Mouse (Mus musculus) spleen, postnatal 10 days (tissue): ENCODE data around the gene Tulp1.
"Not testable (repeated sequence)": the region's sequence is repeated elsewhere in the genome, so short reads cannot be mapped to it uniquely, and the experiment has no call there.

Experiments
- DNase-seq, 2 experiments: peaks; one replicate each; pipeline ENCODE4 v3.0.0; 2021 to 2022; ENCODE audit warnings: low spot score in 2 of 2

Tulp1 gene

GRCm38 (mm10) chr17:28365122-28365521 lies at the start of gene Tulp1:
Gene Tulp1, minus strand, starts transcription at chr17:28365222.
- no peak for DNase-seq

GRCm38 (mm10) chr17:28411381-28411960 lies 46.4 kb upstream of the Tulp1 start:
- no peak for DNase-seq

DNA sequence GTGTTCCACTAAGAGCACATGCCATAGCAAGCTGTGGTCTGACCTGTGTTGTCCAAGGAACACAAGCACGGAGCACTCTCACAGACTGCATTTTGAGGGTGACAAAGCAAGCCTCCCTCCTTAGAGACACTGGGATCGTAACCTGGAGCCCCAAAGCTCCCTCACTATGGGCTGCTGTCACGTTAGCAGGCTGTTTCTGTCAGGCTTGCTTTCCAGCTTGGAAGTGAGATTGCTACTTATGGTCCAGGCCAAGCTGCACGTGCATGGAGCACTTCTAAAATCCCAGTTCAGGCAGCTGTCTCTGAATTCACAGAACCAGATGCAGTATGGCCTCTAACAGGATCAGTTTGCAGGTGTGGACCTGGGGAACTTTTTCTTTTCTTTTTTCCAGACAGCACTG lies 45.7 kb upstream of the Tulp1 start:
- no peak for DNase-seq

- no peak for DNase-seq
These were observed 43.4 kb upstream of the Tulp1 start for GRCm38 (mm10) chr17:28408251-28408918.

GRCm38 (mm10) chr17:28407418-28408250 lies 42.6 kb upstream of the Tulp1 start:
- DNase-seq = peak; percentile 55 to 82

DNA sequence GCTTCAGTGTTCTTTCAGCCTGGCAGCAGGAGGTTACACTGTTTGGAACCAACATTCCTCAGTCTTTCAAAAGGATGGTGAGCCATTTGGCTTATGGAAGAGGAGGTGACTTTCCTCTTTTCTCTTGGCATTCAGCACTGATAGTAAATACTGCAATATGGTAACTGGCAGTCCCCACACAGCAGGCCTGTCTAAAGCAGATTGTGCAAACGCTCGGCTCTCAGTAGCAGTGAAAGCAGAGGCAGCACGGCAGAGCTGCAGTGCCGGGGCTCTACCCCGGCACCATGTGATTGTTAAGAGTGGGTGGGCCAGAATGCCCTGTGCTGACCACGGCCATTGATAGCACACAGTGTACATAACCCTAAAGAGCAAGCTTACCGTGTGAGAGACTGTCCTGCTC lies 41.4 kb upstream of the Tulp1 start:
- no peak for DNase-seq

DNA sequence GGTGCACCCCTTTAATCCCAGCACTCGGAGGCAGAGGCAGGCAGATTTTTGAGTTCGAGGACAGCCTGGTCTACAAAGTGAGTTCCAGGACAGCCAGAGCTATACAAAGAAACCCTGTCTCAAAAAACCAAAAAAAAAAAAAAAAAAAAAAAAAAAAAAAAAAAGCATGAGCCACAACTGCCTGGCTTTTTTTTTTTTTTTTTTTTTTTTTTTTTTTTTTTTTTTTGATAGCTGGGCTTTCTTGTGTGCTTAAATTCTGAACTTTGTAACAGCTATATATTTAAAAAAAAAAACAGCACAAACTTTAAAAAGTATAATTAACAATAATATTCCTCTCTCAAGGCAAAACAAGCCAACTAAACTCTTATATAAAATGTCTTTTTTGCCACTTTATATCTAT lies 39.7 kb upstream of the Tulp1 start:
- not testable (repeated sequence) for DNase-seq

DNA sequence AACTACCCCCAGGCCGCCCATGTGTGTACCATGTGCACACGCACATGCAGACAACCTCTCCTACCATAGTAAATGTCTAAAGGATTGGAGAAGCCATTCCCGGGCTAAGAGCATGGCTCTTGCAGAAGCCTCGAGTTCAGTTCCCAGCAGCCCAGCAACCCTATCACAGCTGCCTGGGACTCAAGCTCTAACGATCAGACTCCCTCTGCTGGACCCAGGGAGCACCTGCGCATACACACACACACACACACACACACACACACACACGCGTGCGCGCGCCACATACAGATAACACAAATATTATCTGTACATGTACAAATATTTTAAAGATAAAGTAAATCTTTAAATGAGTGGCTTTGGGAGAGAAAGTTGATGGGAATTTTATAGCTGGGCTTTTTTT lies 39.3 kb upstream of the Tulp1 start:
- DNase-seq = no peak

GRCm38 (mm10) chr17:28394994-28395393 lies 30.0 kb upstream of the Tulp1 start:
- DNase-seq = no peak

- DNase-seq = no peak
These were observed 29.2 kb upstream of the Tulp1 start for GRCm38 (mm10) chr17:28394051-28394765.

GRCm38 (mm10) chr17:28391568-28392432 lies 26.8 kb upstream of the Tulp1 start:
- DNase-seq = no peak

DNA sequence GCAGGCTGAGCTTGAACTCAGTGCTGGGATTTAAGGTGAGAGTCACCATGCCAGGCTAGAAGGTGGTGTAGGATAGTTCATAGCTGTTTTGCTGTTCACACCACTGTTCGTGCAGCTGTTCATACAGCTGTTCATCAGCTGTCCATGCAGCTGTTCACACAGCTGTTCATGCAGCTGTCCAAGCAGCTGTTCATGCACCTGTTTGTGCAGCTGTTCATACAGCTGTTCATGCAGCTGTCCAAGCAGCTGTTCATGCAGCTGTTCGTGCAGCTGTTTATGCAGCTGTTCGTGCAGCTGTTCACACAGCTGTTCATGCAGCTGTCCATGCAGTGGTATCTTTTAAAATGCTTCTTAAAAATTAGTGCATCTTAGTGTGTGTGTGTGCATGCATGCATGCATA lies 23.5 kb upstream of the Tulp1 start:
- DNase-seq = no peak

DNA sequence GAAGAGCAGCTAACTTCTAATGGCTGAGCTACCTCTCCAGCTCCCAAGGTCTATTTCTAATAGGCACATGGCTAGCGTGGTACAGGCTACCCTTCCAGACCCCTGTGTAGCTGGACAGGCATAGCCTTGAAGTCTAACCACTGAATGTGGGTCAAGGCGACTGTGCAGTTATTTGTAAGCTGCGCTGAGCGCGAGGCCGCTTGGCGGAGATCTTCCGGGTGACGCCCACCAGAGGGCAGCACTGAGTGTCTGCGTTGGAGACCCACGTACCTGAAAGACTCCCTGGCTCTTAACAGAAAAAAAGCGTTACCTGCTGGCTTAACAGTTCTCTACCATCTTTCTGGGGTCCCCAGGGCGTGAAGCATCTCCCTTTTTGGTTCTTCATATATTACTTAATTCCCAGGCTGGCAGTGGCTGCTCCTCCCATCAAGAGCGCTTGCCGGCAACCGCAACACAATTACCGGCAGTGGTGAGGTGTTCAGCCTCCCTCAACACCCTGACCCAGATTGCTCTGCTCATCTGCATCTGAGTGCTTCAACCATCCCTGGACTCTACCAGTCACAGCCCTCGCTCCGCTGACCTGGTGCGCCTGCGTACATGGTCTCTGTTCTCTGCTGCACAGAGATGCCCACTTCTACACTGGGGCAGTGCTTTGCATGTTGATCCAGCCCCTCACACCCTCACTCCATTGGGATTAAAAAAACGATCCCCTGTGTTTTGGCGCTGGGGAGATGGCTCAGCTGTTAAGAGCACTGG lies 21.3 kb upstream of the Tulp1 start:
- peak; percentile 70 to 88 for DNase-seq

DNA sequence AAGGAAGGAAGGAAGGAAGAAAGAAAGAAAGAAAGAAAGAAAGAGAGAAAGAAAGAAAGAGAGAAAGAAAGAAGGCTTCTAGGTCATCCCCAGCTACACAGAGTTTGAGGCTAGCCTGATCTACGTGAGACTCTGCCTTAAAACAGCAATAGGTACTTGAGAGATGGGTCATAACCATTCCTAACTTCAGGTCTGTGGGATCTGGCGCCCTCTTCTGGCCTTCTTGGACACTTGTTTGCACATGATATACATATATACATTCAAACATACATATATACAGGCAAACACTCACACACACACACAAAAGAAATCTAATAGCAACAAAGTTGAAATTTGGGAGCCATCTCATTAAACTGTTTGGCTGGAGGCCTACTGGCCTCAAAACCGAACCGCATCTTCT lies 19.3 kb upstream of the Tulp1 start:
- peak in 1 of 2 experiments; percentile 66 for DNase-seq

- DNase-seq = no peak
These were observed 15.2 kb upstream of the Tulp1 start for GRCm38 (mm10) chr17:28380255-28380654.

DNA sequence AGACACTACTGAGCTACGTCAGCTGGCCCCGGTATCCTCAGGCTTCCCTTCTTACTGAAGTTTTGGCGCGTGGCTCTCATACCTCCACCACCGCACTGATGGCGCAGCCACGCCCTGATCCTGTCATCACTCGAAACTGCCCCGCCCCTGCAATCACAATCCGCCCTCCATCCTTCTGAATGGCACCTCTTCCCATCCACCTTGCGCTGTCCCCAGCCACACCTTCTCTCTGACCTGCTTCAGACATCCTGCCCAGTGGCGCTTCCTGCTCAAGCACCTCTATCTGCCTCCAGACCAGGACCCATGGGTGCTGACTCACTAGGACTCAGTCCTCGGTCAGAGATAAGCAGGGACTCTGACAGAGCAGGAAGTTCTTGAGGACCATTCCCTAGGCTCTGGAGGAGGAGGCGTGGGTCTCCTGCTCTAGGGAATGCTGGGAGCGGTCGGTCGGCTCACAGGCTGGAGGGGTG lies 10.6 kb upstream of the Tulp1 start:
- no peak for DNase-seq

DNA sequence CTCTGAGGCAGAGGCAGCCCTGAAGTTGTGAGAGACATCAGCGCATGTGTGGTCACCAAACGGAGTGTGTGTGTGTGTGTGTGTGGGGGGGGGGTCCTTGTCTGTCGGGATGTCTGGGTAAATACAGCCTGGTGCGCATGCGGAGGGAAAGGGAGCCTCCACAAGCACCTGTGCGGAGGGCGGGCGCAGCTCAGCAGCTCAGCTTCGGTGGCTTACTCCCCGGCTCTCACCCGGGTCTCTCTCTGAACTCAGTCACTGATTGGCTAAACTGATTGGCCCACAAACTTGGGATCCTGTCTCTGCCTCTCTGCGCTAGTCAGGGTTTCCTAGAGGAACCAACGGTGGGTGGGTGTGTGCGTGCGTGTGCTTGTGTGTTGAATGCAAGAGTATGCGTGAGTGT lies 9.5 kb upstream of the Tulp1 start:
- DNase-seq = no peak

DNA sequence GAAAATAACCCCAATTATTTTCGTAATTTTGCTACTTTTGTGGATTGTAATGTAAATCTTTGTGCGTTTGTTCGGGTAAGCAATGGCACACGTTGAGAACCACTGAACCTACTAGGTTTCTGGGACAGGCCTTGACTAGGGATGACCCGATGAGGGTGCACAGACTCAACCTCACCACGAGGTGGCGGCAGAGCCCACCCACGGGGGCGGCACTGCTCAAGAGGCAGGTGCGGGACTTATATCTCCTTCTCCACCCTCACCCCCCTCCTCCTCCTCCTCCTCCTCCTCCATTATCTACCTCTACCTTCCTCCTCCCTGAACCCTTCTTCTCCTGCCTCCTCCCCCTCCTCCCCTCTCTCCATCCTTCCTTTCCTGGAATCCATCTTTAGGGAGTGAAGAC lies 8.8 kb upstream of the Tulp1 start:
- peak; percentile 55 to 80 for DNase-seq

DNA sequence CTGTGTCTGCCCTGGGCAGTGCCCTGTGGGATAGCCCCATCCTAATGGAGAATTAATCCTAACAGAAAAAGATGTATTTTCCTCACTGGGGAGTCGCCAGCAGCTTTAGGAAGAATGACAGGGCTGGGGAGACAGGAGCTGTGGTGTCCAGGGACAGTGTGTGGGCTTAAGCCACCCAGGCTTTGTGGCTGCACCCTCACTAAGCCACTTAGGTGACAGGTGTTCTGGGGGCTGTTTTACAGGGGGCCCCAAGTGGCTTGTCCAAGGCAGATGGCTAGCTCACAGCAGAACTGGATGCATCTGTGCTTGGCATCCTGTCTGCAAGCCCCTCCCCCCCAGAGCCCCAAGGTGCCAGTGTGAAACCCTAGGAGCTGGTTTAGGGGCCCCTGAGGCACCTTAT lies 6.9 kb upstream of the Tulp1 start:
- DNase-seq = no peak

- DNase-seq = no peak
These were observed 6.3 kb upstream of the Tulp1 start for GRCm38 (mm10) chr17:28371286-28371685.
